Mouse (Mus musculus): Measurements from ENCODE around the gene Togaram2.
"Not testable (repeated sequence)": the region's sequence is repeated elsewhere in the genome, so short reads cannot be mapped to it uniquely, and the experiment has no call there.

Togaram2 gene

DNA sequence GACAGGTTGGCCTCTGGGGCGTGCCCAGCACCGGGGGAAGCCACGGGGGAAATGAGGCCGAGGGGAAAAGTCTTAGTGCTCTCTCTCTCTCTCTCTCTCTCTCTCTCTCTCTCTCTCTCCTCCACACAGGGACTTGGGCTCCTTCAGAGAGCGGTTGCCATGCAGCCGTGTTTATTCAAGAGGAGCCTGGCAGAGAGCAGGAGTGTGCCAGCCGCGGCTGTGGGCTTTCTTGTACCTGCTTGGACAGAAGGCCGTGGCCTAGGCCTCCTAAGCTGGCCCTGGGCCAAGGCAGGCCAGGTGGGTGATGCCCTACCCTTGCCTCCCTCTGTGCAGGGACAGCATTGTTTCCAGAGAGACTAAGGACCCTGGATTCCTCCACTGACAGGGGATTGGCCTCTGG lies at the start of gene Togaram2:
Gene Togaram2 (plus strand): TSS at position 170 of the 400 bp plus-strand sequence.
- DNase-seq (ENCODE audit: low read depth, low spot score), result peak; percentile 38

DNA sequence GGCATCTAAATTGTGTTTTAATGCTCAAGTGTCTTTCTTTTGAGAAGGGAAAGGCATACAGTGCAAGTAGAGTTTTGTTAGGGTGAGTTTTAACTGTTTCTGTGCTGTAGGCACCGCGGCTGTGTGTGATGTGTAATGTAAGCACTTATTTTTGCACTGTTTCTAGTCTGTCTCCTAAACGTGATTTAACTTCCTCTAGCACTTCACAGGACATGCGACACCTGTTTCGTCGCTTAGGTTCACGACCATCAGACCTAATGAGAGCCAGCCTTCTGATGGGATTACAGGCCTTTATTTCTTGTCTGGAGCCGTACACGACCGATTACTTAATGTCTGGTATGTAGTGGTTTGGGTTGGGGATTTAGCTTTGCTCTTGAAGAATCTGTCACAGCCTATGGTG lies 41.3 kb upstream of the Togaram2 start:
- DNase-seq (ENCODE audit: low read depth, low spot score), result no peak

- peak; percentile 75 for DNase-seq (ENCODE audit: low read depth, low spot score)
Measured at GRCm38 (mm10) chr17:71633350-71633749, 39.7 kb upstream of the Togaram2 start.

- no peak for DNase-seq (ENCODE audit: low read depth, low spot score)
Measured at GRCm38 (mm10) chr17:71636786-71637185, 36.3 kb upstream of the Togaram2 start.

GRCm38 (mm10) chr17:71637750-71638265 lies 35.3 kb upstream of the Togaram2 start:
- no peak for DNase-seq (ENCODE audit: low read depth, low spot score)

GRCm38 (mm10) chr17:71639056-71639455 lies 34.0 kb upstream of the Togaram2 start:
- DNase-seq (ENCODE audit: low read depth, low spot score), result not testable (repeated sequence)

DNA sequence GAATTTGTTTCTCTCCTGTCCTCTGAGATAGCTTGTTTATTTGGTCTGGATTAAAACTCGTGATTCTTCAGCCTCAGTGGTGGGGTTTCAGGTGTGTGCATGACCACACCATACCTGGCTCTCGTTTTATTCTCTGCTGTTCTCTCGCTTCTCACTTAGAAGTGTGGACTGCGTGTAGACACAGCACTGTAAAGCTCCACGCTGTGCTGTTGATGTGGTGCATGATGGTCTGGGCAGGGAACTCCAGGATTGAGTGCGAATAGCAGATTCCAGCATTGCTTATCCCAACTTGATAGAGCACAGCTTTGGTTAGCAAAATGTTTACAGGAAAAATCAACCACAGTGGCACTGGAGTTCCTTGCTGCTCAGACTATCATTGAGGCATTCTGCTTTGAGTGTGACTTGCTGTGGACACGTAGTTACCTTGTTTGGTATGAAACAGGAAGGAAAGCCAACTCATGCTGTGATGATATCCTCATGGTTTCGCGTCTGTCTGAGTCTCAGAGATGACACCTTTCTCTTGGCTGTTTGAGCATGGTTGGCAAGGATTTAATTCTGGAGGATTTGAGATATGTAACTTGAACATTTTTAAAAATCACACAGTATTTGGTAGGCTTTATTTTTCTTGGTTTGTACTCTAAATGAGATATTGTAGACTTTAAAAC lies 32.5 kb upstream of the Togaram2 start:
- peak; percentile 86 for DNase-seq (ENCODE audit: low read depth, low spot score)

DNA sequence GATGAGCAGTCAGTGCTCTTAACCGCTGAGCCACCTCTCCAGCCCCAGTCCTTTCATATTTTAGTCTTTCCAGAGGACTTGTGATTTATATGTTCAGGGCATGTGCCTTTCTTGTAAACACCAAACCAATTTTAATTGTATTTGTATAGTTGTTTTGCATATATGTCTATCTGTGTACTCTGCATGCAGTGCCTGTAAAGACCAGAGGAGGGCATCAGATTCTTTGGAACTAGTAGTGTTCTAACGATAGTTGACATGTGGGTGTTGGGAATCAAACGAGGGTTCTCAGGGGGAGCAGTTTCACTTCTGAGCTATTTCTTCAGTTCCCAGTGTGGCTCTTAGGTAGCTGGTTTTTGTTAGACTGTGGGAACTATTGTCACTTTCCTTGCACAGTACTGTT lies 30.9 kb upstream of the Togaram2 start:
- no peak for DNase-seq (ENCODE audit: low read depth, low spot score)

DNA sequence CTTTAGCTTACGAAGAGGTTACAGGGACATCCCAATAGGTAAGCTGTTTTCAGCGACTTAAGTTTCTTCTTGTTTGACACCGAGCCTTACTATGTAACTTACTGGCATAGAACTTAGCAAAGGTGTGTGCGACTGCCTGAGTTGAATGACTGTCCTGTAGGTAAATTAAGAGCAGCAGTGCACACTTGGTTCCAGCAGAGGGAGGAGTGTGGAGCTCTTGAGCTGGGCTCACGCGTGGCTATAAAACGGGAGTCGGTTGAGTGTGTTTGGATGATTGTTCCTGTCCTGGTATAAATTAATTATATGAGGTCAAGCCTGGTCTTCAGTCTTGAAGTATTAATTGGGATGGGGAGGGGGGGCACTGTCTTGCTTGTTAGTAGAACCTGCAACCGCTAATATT lies 23.1 kb upstream of the Togaram2 start:
- DNase-seq (ENCODE audit: low read depth, low spot score), result no peak

DNA sequence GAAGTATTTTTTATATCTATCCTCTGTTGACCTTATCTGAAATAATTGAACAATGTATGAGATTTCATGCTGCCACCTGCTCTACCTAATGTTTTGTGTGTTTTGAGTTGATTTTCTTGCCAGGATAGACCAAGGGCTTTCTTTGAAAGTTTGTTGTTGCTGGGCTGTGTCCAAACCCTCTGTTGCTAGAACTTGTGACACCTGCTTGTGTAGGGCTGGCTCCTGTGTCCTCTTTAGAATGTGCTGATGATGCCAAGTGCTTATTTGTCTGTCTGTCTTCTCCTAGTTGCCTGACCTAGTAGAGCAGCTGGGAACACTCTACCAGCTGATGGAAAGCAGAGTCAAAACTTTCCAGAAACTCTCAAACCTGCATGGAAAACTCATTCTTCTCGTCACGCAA lies 20.6 kb upstream of the Togaram2 start:
- DNase-seq (ENCODE audit: low read depth, low spot score), result no peak

DNA sequence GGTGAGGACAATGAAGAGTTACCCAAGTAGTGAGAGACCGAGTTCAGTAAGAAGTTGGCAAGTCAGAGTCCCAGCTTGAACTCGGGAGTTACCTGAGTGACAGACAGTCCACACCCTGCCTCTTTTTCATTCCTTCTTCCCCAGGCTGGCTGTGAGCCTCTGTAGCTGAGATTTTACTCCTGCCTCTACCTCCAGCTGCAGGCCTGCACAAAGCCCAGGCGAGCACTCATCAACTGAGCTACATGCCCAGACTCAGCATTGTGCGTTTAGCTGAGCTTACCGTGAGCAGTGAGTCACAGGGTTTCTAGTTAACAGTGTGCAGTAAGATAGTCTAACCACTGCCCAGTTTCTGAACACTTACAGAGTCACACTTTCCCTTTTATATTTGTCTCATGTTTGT lies 20.1 kb upstream of the Togaram2 start:
- DNase-seq (ENCODE audit: low read depth, low spot score), result no peak

DNA sequence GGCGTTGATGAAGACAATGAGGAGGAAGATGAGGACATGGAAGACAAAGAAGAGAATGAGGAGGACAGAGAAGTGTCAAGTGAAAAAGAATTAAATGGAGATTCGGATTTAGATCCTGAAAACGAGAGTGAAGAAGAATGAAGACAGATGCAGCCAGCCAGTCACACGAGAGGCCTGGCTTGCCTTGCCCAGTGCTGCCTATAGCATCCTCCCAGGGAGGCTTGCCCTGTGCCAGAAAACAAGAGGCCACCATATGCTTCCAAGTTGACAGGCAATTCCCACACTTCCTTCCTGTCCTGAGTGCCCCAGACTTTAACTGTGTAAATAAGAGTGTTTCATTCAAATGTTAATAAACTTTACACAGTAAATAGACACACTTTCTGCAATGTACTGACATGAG lies 15.5 kb upstream of the Togaram2 start:
- DNase-seq (ENCODE audit: low read depth, low spot score), result peak; percentile 65

GRCm38 (mm10) chr17:71658666-71659065 lies 14.4 kb upstream of the Togaram2 start:
- DNase-seq (ENCODE audit: low read depth, low spot score), result no peak

DNA sequence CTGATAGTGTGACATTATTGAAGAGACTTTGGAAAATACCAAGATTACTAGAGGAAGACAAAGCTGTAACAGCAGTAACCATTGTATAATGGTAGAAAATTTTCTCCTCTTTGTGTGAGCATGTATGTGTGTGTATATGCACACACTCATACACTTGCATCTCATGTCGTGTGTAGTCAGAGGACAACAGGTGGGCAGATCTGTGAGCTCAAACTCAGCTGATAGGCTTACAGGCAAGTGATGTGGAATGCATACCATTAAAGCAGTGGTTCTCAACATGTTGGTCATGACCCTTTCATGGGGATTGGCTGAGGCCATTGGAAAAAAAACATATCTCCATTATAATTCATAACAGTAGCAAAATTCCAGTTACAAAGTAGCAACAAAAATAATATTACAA lies 12.7 kb upstream of the Togaram2 start:
- no peak for DNase-seq (ENCODE audit: low read depth, low spot score)

DNA sequence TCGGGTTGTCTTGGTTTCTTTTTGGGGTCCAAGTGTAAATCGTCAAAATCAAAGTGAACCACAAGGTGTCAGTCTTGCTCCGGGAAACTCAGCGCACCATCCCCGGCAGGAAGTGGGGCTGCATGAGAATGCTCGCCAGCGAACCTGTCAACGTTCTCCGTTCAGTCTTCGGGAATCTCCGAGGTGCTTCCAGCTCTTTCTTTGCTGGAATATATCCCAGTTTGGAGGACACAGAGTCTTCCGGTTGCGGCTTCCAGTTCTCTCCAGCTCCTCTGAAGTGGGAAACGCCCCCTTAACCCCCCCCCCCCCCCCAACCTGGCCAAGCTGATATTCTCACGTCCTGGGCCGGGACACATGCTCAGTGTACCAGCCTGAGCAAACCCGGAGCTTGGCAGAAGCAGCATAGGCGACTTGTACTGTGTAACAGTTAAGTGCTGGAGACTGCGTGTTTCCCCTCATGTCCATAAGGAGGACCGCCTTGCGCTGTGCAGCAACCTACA lies 10.3 kb upstream of the Togaram2 start:
- DNase-seq (ENCODE audit: low read depth, low spot score), result peak; percentile 84

- no peak for DNase-seq (ENCODE audit: low read depth, low spot score)
Measured at GRCm38 (mm10) chr17:71663491-71663890, 9.6 kb upstream of the Togaram2 start.

GRCm38 (mm10) chr17:71664172-71664571 lies 8.9 kb upstream of the Togaram2 start:
- DNase-seq (ENCODE audit: low read depth, low spot score), result no peak

GRCm38 (mm10) chr17:71665201-71665600 lies 7.9 kb upstream of the Togaram2 start:
- DNase-seq (ENCODE audit: low read depth, low spot score), result no peak

DNA sequence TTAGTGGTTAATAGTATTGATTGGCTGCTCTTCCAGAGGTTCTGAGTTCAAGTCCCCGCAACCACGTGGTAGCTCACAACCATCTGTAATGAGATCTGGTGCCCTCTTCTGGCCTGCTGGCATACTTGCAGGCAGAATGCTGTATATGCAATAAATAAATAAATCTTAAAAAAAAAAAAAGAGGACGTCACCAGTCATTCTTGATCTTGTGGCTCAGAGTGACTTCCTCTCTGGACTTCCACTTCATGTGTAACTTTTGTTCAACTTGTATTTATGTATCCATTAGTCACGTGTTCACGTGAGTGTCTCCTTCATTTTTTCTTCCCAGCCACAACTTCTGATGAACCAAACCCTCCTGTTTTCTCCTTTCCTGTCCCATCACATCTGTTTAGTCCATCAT lies 3.5 kb upstream of the Togaram2 start:
- DNase-seq (ENCODE audit: low read depth, low spot score), result no peak

DNA sequence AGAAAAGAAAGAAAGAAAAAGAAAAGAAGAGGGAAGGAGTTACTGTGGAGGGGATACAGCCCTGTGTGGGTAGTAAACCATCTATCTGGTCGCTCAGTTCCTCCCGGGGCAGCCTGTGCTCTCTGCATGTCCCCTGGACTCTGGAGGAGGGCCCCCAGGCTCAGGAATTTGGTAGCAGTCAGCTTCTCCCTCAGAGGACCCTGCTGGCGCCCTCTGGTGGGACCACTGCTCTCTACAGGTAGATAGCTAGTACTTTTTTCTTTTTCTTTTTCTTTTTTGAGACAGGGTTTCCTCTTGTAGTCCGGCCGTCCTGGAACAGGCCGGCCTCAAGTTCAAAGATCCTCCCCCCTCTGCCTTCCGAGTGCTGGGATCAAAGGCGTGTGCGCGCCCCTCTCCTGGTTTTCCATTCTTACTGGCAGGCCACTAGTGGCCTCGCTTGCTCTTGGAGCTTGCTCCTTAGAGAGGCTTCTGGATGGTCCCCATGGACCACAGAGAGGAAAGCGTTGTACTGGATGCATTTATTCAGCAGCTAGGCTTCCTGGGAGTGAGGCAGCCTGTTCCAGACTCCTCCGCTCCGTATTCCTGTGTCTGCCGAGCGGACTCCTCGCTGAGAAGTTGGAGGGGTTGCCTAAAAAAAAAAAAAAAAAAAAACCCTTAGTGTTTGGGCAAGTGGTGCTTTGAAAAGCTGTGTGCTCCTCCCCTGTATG lies 1.1 kb upstream of the Togaram2 start:
- no peak for DNase-seq (ENCODE audit: low read depth, low spot score)

DNA sequence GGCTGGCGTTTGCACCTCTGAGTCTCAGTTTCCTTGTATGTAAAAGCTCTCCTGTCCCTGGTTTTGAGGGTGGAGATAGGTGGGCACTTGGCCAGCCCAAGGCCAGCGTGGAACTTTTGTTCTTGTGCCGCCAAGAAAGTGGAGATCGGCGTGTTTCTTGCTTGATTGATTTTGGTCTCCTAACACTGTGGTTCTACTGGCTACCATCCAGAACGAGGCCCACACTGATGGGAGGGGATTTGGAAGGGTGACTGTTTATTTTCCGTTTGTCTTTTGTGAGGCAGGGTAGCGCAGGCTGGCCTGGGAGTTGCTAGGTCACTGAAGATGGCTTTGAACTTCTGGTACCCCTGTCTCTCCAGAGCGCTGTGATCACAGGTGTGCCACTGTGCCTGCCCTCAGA lies 875 bp downstream of the Togaram2 start:
- DNase-seq (ENCODE audit: low read depth, low spot score), result no peak

GRCm38 (mm10) chr17:71674886-71675285 lies 1.8 kb downstream of the Togaram2 start:
- DNase-seq (ENCODE audit: low read depth, low spot score), result peak; percentile 49

GRCm38 (mm10) chr17:71681666-71682065 lies 8.6 kb downstream of the Togaram2 start:
- DNase-seq (ENCODE audit: low read depth, low spot score), result no peak

Measured in brain, adult 2 months (tissue).